Mouse (Mus musculus) urinary bladder, adult 2 months (tissue): ENCODE measurements around the gene Ifitm10. TPM values are rescaled to one million over a fixed set of nuclear protein-coding genes. Genes with fewer than 3 reads are reported as not detected.
A peak's percentile ranks its signal among the peaks of the same experiment; 100 is the strongest.

ENCODE experiments used
- DNase-seq: peaks from one replicate; pipeline ENCODE4 v3.0.0; 2022; ENCODE audit warnings: low spot score
- polyA plus RNA-seq: library from polyadenylated mRNA; depleted of rRNA; stranded (reverse); fragments of >200 nt; gene quantifications from 2 replicates; pipeline ENCODE4 v1.2.3, GENCODE M21; 2012

The Ifitm10 gene
- polyA plus RNA-seq, 1 experiment: 36.2 TPM

GRCm38 (mm10) chr7:142389961-142390650 is 16.6 kb upstream of the Ifitm10 start:
- no peak for DNase-seq

DNA sequence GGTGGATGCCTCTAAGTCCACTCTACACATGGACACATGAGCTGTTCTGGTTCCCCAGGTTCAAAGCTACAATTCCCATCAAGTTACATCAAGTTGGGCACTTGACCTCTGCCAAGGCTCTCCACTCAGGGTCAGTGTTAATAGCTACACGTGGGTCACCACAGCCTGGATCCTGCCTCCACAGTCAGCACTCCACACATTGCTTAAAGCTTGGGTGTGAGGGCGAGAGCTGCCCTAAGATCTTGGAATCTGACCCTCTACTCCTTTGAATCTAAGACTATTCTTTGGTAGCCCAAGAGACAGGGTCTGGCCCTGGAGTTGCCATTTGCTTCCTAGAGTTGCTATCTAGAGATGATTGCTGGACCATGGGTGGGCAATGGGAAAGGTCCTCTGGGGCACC is 15.2 kb upstream of the Ifitm10 start:
- no peak for DNase-seq

DNA sequence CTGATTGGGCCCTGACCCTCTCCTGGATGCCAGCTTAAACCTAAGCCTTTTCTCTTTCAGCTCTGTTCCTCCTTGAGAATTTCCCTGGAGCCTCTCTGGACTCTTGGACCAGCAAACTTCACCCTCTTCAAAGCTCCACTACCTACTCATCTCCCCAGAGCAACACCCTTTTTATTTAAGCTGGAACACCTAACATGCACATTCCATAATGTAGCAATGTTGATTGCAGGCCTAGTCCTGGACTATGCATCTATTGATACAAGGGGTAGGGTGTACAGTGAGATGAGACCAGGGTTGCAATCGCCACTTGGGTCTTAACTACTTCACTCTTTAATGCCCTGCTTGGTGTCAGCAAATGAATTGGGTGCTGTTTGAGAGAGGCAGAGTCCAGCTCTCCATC is 14.6 kb upstream of the Ifitm10 start:
- no peak for DNase-seq

DNA sequence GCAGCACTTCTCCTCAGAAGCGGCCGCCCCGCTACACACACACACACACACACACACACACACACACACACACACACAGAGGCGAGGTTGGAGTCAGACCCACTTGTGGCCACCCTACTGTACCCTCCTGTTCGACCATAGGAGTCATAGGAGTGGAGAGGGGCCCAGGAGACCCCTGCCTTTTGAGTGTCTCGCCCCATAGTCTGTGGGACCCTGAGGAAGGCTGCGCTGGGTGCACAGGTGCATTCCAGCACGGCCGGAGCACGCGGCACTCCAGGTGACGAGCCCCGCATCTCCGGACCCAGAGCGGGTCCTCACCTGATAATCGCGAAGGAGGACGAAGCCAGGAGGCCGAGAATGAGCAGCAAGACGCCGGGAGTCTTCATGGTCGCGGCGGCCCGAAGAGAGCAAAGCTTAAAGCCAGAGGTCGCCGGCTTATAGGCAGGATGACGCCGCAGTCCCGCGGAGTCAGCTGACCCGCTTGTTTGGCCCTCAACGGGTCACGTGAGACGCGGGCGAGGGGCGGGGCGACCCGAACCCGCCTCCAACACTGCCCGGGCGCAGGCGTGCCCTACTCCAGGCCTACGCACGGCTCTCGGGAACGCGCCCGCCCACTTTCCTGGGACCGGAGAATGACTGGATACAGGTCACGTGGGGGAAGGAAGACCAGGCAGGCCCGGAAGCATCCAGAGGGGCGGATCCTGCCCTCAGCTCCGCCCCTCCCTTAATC is 14.0 kb upstream of the Ifitm10 start, which contains the start of gene Ctsd:
TSS of gene Ctsd (minus strand) at position 620 of the 730 bp plus-strand sequence.
- peak; percentile 95 for DNase-seq

DNA sequence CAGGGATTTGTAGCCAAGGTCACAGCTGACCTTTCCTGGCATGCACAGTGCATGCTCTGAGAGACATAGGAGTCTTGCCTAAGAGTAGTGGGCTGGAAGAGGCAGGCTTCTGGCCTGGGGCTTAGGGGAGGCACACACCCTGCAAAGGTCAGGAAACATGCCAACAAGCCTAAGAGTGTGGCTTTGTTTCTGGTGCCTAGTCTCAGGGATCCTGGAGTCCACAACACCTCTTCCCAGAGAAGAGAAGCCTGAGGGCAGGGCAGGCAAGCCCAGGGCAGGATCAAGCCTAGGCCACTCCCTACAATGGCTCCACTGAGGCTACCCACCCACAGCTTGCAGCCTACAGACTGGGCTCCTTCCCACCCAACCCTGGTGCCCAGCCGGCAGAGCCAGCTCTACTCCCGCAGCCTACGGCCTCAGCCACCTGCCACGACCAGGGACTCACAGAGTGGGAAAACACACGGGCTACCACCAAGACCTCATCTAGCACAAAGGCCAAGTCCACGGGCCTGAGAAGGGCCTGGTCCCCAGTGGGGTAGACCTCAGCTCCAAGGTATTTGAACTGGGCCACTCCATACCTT is 13.2 kb upstream of the Ifitm10 start:
- DNase-seq: no peak

GRCm38 (mm10) chr7:142385742-142386403 is 12.3 kb upstream of the Ifitm10 start:
- DNase-seq: no peak

GRCm38 (mm10) chr7:142384306-142384705 is 10.8 kb upstream of the Ifitm10 start:
- no peak for DNase-seq

DNA sequence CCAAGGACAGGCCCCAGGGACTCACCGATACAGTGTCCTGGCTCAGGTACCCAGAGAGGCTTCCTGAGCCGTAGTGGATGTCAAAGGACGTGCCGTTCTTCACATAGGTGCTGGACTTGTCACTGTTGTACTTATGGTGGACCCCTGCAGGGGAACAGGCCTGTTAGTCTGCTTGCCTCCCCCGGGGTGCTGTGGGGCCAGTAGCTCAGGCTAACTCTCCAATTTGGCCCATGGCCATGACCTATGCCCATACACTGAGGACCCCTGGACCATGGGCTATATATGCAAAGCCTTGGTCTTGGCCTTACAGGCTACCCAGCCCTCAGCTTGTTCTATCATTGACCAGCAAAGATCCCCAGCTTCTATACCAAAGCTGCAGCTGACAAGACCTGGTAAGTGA is 9.0 kb upstream of the Ifitm10 start, which contains the start of gene Gm49369:
TSS of gene Gm49369 (minus strand) at position 101 of the 400 bp plus-strand sequence.
- DNase-seq: no peak

- no peak for DNase-seq
These were observed 7.6 kb upstream of the Ifitm10 start for GRCm38 (mm10) chr7:142381175-142381574.

DNA sequence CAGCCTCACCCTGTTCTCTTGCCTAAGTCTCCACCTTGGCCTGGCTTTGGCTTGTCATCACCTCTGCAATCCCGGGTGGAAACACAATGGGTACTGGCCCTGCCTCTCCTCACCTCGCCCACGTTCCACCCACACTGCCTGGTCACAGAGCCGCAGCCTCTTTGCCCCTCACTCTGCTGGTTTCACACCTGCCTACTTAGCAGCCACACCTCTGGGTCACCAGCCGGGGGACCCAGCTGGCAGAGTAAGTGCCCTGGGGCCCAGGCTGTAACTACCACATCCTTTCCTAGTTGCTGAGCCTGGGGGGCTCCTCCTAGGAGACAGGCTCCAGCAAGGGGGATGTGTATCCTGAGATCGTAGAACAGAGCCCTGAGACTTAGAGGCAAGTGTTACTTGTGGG is 5.6 kb upstream of the Ifitm10 start:
- no peak for DNase-seq

DNA sequence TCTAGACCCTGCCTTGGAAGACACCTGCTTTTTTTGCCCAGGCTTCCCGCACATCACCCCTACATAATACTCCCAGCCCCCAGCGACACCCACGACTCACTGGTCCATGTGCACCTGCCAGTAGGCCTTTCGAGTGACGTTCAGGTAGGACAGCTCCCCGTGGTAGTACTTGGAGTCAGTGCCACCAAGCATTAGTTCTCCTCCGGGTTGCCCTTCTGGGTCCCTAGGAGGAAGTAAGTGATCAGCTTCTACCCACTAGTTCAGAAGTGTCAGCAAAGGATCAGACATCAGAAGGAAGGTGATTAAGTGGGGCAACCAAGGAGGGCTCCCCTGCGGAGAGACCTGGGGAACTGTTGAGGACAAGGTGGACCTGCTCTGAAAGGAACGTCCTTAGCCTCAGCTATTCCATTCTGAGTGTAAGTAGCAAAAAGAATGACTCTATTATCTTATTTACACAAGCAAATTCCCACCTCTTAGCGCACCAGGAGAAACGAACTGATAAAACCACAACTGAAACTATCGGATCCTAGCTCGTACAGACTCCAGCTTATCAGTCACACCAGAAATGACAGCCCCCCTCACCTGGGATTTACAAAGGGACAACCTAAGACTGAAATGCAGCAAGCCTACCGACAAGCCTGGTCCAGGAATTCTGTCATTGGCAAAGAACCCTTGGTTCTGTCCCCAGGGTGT is 3.8 kb upstream of the Ifitm10 start:
- DNase-seq: no peak

GRCm38 (mm10) chr7:142376096-142376495 is 2.5 kb upstream of the Ifitm10 start:
- DNase-seq: no peak

- no peak for DNase-seq
These were observed 1.7 kb upstream of the Ifitm10 start for GRCm38 (mm10) chr7:142375261-142375724.

DNA sequence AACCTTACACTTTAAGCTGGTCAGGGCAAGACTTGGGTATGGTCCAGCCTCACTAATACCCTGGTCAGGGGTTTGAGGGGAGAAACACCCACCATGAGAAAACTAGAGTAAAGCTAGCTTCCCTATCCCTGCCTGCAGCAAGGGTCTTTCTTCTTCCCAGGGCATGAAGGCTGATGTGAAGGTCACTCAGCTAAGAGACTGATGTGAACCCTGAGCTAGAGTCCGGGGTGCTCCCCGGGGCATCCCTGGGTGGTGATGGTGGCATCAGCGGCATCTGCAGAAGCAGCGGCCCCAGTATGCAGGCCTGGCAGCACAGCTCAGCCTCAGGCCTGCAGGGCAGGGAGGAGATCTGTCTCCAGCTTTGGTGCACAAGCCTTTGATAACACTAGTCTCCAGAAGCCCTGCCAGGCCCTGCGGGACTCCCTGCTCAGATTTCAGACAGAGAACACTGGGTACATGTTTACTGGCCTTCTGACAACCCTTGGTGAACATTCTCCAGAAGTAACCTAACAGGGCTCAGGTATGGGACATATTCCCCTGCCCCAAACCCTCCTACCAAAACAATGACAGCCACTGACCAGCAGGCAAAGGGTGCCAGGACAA is 961 bp upstream of the Ifitm10 start:
- DNase-seq: no peak

DNA sequence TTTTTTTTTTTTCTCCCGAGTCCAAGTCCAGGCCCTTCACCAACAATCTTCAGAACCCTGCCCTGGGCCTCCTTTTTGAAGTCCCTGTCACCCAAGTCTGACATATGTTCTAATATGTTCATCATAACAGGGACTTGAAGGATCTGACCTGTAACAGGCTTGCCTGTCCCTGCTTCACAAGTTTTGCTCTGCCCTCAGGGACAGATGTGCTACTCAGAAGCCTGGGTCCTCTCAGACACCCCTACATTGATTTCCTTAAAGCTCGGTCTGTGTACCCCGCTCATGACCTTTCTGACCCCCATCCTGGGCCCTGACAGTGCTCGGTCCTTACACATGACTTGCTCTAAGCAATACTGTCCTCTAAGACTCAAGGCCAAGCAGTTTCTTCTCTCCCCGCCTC is 514 bp downstream of the Ifitm10 start:
- DNase-seq: no peak

DNA sequence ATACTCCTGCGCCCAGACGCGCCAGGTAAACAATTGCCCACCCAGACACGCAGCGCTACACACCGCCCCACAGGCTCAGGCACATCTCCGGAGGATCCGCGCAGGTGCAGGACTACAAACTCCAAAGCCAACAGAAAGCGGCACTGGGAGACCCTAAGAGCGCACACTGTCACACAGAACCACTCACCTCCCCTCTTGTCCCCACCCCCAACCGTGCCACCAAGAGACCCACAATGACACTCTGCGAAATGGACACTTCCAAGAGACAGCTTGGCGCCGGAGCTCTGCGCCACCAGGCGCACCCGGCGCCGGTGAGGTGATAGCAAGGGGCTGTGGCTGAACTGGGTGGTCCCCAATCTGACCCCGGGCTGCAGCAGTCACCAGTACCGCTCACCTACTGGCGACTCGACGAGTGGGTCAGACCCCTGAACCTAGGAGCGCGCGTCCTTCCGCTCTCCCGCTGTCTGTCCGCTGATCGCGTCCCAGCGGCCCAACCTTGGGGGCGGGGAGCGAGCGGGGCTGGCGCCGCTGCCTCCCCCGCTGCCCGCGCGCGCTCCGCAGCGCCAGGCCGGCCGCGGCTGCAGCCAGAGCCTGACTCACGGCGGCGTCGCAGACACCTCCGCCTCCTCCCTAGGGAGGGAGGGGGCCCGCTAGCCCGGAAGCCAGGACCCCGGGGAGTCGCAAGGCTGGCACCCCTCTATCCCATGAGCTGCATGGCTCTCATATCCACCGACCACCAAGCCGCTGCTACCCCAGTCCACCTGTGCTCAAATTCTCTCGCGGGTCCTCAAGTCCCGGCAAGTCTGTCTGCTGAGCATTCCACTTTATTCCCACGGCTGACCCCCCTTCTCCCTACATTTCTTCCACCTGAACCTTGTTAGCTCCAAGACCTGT is 1.5 kb downstream of the Ifitm10 start:
- peak; percentile 53 for DNase-seq

DNA sequence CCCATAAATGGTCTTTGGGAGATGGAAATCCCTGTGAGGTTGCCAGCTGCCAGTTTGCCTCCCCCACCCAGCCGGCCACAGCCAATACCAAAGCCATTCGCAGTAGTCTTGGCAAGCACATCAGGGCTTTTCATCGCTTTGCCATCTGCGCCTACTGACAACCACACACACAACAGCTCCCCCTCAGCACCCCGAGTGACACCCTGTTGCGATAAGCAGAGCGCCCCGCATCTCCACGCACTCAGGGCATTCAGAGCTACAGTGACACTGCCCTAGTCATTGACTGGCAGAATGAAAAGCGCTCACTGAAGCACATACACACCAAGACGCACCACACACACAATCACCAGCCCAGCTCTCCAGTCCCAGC is 2.2 kb downstream of the Ifitm10 start:
- no peak for DNase-seq

GRCm38 (mm10) chr7:142370937-142371336 is 2.6 kb downstream of the Ifitm10 start:
- DNase-seq: no peak

DNA sequence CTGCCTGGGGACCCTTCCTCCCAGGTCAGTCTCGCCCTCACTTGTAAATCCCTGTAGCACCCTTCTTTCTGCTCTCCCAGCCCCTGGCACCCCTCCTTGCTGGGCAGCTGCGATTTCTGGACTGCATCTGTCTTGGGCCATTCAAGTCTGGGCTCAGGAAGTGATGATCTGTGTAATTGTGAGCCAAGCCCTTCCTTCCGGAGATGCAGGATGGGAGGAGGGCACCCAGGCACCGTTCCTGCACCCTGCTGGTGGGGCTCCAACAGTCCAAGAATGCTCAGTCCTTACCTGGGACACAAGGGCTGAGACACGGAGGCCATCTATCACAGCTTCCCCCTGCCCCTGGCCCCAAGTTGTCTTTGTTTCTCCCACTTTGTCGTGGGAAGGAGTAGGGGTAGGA is 3.7 kb downstream of the Ifitm10 start:
- no peak for DNase-seq

- DNase-seq: no peak
These were observed 4.7 kb downstream of the Ifitm10 start for GRCm38 (mm10) chr7:142368856-142369255.
